Mouse (Mus musculus): Measurements from ENCODE around the gene Rorc. TPM values are rescaled to one million over a fixed set of nuclear protein-coding genes. Genes with fewer than 3 reads are reported as not detected.

Gene Rorc
- not detected in 4 replicates for total RNA-seq (2023; ENCODE audit: inconsistent age)

DNA sequence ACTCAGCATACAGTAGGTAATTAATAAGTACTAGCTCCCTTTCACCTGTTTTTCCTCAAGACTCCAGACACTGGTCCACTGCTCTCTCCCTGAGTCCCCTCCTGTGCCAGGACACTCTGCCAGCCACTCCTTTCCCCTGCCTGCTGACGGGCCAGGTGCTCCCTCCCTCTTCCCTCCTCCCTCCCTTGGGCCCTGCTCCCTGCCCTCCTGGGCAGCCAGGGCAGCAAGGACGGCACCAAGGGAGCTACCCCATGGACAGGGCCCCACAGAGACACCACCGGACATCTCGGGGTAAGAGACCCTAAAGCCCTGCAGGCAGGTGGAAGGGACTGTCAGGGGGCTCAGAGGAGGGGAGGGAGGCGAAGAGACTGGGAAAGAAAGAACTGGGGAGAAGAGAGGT is at the start of gene Rorc:
Gene Rorc, plus strand, starts transcription at position 154 of the 400 bp plus-strand sequence.

GRCm38 (mm10) chr3:94341959-94342422 is 30.6 kb upstream of the Rorc start, which contains the start of gene Them5:
Them5 (plus strand) TSS chr3:94342099.

DNA sequence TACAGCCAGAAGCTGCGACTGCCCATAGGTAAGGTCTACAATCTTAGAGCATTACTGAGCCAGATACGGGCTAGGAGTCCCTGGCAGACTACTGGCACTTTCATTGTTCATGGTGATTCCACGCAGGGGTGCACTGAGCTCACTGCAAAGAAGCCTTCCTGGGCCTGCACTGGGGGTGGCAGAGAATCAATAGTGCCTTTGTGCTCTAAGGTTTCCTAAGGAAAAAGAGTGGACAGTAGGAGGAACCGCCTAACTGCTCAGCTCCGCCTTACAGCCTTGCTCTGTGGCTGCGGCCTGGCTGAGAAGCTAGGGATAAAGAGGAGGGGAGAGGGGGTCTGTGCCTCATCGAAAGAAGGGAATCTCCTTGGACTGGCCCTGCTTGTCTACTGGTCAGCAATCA is 10.5 kb upstream of the Rorc start, which contains the start of gene C2cd4d:
Gene C2cd4d, plus strand, starts transcription at position 301 of the 400 bp plus-strand sequence.

DNA sequence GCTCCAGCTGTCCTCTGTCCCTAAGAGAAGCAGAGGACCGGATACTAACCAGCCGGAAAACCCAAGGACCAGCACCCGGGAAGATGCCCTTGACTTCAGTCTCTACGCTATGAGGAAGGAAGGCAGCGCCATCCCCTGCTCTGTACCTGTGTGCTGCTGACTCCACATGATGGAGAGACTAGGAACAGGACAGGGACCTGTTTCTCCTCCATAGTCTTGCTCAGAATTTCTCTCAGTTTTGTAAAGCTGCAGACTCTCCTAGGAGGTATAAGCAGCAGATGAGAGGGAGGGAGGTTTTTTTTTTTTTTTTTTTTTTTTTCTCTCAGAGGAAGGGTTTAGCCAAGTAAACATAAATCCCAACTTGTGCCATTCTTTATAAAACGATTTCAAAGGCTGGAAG is 25.6 kb downstream of the Rorc start, which contains the start of gene Lingo4:
Gene Lingo4, plus strand, starts transcription at position 301 of the 400 bp plus-strand sequence.

GRCm38 (mm10) chr3:94413031-94413679 is 40.6 kb downstream of the Rorc start, which contains the start of gene Tdrkh:
Tdrkh (plus strand) TSS chr3:94413273.

GRCm38 (mm10) chr3:94442951-94443596 is 70.5 kb downstream of the Rorc start, which contains the start of gene Mrpl9:
Mrpl9 (plus strand) TSS chr3:94443318.

DNA sequence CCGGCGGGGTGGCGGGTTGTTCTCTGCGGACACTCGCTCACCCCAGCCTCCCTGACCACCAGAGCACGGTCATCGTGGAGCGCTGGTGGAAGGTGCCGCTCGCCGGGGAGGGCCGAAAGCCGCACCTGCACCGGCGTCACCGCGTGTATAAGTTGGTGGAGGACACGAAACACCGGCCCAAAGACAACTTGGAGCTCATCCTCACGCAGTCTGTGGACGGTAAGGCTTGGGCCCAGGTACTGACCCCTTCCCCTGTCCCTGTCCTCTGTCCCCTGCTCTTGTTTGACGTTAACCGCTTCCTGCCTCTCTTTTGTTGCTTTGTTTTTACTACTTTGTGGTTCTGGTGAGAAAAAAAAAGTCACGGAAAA is 71.0 kb downstream of the Rorc start, which contains the start of gene Oaz3:
Gene Oaz3, minus strand, starts transcription at position 319 of the 368 bp plus-strand sequence.

Other genes with a start within 250 kb of the Rorc start
- gene Gm10696, start 194.6 kb upstream of the Rorc start, total RNA-seq (2023; ENCODE audit: inconsistent age): not detected in 4 replicates
- gene Gm5286, start 176.1 kb upstream of the Rorc start, total RNA-seq (2023; ENCODE audit: inconsistent age): not detected in 4 replicates
- gene Gm4778, start 108.8 kb upstream of the Rorc start, total RNA-seq (2023; ENCODE audit: inconsistent age): not detected in 4 replicates
- 1.6 to 2.8 TPM (median 2.1 TPM) in 4 replicates for gene Them4, start 62.7 kb upstream of the Rorc start, total RNA-seq (2023; ENCODE audit: inconsistent age)
- gene Them5, start 30.7 kb upstream of the Rorc start, total RNA-seq (2023; ENCODE audit: inconsistent age): not detected in 4 replicates
- not detected in 4 replicates for gene C2cd4d, start 10.4 kb upstream of the Rorc start, total RNA-seq (2023; ENCODE audit: inconsistent age)
- gene Lingo4, start 25.7 kb downstream of the Rorc start, total RNA-seq (2023; ENCODE audit: inconsistent age): not detected in 4 replicates
- gene Tdrkh, start 40.5 kb downstream of the Rorc start, total RNA-seq (2023; ENCODE audit: inconsistent age): 1.0 to 2.6 TPM (median 1.6 TPM) in 4 replicates
- 23.6 to 37.1 TPM (median 34.1 TPM) in 4 replicates for gene Mrpl9, start 70.5 kb downstream of the Rorc start, total RNA-seq (2023; ENCODE audit: inconsistent age)
- not detected in 4 replicates for gene Oaz3, start 71.1 kb downstream of the Rorc start, total RNA-seq (2023; ENCODE audit: inconsistent age)
- not detected in 4 replicates for gene Celf3, start 105.5 kb downstream of the Rorc start, total RNA-seq (2023; ENCODE audit: inconsistent age)
- gene Riiad1, start 107.5 kb downstream of the Rorc start, total RNA-seq (2023; ENCODE audit: inconsistent age): not detected in 4 replicates
- 27.5 to 36.4 TPM (median 30.2 TPM) in 4 replicates for gene Snx27, start 209.9 kb downstream of the Rorc start, total RNA-seq (2023; ENCODE audit: inconsistent age)

Data from B cell, adult (primary cell).